Mouse (Mus musculus) retina, postnatal 7 days (tissue): Measurements from ENCODE around the gene Ccnj.

Experiments used
- DNase-seq: peaks from one replicate; pipeline ENCODE4 v3.0.0-alpha.2; 2012; ENCODE audit warnings: low read depth, low spot score

Gene Ccnj

DNA sequence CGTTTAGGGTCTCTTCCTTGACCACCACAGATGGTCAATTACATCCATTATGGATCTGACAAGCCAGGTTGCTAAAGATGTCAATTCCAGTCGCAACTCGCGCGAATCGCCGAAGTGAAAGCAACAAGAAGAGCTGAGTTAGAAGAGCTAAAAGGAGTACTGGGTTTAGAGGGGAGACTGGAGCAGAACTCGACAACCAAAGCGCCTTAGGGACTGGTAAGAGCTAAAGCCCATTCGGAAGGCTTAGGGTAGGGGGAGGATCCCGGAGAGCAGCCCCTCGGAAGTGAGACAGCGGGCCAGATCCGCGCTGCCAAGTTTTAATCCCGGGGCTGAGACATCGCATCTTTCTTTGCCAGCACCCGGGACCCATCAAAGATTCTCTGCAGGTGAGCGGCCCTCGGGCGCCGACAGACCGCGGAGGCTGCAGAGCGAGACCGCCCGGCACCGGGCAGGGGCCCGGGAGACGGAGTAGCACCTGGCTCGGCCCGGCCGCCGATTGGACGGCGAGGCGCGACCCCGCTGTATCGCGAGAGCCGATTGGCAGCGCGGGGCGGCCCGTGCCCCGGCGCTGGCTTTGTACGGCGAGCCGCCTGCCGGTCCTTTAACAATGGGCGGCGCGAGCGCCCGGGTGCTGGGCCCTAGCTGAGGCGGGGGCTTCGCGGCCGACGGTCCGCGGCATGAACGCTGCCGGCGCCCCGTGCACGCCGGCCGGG is at the start of gene Ccnj:
Gene Ccnj, plus strand, starts transcription at position 577 of the 713 bp plus-strand sequence.
- DNase-seq = peak; percentile 83

DNA sequence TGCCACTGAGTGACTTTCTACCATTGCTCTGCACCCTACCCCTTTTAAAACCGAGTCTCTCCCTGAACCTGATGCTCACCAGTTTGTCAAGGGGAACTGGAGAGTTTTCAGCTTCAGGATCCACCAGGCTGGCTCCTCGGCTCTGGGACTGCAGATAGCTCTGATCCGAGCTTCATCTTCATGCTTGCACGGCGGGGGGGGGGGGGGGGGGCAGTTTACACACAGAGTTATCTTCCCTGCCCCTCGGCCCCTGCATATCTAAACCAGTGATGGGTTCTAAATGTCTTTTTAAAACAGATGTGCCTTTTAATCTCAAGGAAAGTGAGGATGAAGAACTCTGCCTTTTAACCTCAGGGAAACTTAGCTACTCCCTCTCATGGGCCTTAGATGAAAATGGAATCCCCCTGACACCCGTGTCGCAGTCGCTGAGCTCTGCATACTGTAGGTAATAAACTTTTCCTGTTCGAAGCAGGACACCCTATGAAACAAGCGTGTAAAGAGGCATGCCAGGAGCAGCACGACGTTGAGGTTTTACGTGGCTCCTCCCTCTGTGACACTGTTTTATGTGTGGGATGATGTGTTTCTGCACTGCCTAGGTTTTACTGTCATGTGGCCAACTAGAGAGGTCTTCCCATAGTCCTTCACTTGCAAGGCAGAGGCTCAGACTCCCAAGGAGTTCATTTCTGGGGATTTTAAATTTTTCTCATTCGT is 42.9 kb upstream of the Ccnj start:
- DNase-seq = no peak

DNA sequence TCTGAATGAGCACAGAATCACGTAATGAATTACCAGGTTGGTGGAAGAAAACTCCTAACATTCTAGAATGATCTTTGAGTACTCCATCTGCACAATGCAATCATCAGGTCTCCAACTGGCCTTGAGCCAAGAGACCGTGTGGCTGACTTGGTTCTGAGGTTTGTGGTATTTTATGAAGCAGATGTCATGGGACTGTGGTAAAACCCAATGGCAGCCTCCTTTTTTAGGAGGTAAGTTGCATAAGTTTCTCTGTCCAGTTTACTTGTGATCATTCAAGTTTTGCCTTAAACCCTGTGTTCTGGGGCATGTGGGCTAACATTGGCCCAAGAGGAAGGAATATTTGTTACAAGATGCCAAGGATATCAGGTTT is 42.4 kb upstream of the Ccnj start:
- no peak for DNase-seq

DNA sequence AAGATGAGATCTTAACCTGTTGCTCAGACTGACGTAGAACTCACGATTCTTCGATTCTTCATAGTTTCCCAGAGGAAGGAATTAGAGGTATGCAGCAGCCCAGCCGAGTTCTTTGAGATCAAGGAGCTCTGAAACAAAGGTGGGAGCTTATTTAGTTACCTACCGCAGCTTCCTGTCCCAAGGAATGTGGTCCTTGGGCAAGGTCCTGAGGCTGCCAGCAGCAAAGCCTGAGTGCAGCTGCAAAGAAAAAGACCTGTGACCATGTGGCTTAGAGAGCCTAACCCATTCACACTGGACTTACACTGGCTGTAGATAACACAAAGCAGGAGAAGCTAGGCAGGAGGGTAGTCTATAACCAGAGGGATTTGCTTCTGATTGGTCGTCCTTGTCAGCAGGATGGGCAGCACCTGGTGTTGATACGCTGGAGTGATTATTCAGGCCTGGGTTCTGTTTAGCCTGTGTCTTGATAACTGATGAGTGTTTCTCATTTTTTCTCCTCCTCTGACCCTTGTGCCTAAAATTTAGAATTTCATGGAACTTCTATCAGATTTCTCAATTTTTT is 25.8 kb upstream of the Ccnj start:
- DNase-seq = no peak

DNA sequence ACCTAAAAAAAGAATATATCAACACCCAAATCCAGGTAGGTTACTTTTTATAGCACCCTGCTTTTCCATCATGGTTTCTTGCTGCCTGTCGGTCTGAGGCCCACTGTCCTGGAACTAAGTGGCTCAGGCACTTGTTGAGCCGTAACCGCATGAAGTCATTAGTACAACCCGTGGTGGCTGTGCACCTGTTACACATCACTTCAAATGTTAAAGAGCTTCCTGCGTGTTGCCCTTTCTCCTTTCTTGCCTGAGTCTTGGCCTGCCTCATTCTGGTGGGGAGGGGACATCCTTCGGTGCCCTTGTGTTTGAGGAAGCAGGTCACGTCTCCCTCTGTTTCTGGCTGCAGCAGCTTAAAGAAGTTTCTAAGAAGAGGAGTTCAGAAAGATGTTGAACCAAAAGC is 21.2 kb upstream of the Ccnj start:
- DNase-seq = no peak

DNA sequence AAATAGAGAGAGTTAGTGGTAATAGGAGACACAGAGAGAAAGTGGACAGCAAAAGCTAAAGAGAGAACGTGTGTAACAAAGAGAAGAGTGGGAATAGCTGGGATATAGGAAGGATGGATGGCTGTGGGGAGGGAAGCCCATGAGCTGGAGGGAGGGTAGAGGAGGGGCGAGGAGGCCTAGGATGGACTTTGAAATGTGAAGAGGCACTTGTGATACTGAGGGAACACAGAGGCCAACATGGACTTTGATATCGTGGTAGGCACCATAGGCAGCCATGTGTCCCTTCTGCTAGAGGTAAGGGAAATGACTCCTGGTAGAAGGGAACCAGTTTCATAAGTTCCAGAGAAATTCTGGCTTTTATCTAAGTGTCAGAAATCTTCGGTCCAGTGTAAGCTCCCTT is 19.2 kb upstream of the Ccnj start:
- no peak for DNase-seq

DNA sequence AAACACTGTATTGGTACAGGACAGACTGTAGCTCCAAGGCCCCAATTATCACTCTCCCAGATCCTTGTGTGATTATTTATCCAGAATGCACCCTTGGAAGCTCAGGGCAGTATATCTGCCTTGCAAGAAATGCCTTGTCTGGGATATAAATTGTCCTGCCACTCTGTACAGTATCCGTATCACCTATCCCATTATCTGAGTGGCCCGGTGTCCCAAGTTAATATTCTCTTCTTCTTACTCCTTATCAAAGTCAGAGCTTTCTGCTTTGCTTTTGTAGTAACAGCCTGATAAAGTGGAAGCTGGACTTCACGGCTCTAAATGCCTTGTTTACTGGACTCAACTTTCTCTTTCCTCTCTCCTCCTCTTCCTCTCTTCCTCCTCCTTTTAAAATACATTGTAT is 18.3 kb upstream of the Ccnj start:
- no peak for DNase-seq

DNA sequence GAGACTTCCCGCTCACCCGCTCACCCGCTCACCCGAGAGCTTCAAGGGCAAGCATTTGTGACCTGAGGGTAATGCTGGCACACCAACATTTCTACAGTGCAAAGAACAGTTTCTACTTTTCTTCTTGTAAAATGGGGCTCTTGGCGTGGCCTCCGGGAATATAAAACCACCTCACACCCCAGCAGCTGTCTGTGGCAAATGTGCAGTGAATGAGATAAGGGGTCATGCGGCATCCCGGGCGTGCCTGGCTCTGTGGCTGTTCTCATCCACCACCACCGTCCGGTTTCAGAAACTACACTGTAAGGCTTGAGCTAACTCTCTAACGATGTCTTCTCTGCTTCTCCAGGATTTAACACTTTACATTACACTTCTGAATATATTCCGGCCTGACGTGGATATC is 17.7 kb upstream of the Ccnj start:
- no peak for DNase-seq

DNA sequence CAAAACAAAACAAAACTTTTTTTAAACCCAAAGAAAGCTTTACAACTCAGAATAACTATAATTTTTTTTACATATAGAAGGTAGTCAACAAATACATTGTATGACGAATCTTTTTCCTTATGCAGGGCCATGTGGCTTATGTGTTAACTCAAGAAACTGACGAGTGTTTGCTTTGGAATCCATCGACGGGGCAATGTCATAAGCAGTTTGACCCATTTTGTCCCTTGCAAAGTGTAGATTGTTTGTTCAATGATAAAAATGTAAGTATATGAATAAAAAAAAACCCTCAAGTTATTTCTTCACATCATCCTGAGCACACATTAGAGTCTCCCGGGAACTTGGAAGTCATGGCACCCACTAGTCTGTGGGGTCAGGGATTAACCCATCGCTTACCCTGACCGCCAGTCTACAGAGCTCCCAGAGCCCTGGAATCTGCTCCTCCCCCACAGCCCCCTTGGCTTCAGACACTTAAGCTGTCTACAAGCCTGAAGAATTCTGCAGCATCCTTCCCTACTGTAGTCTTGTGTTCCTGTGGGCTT is 15.4 kb upstream of the Ccnj start:
- no peak for DNase-seq

DNA sequence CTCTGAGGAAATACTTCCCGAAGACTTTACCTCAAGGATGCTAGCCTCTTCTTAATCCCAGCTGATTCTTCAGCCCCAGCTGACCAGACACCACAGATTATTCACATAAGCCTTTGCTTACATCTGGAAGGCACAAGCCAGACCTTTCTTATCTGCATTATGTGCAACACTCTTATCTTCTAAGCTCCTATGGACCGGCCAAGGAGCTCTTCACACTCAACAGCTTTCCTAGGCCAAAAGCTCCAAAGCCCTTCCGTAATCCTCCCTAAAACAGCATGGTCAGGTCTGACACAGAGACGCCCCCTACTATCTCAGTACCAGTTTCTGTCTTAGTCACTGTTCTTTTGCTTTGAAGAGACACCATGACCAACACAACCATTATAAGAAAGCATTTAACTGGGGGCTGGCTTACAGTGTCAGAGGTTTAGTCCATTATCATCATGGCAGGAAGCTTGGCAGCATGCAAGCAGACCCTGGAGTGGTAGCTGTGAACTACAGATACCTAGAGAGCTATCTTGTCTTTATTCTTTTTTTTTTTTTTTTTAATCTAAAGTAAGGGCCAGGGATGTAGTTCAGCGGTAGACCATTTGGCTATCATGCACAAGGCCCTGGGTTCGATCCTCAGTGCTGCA is 13.1 kb upstream of the Ccnj start:
- no peak for DNase-seq

DNA sequence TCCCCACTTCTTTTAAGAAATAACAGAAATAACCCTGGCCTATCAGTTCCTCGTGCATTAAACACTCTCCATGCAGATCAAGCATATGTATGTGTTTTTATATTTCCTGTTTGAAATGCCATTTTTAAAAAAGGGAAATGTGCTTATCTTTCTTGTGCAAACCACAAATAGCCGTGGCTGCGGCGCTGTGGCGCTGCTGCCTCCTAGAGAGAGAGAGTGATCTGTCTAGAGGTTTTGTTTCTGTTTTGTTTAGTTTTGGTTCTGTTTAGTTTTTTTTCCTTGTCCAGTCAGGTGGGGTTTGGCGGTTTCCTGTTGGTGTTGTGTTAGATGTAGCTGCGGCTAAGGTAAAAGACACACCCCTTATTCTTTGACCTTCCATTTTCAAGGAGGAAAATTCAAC is 12.3 kb upstream of the Ccnj start:
- no peak for DNase-seq

DNA sequence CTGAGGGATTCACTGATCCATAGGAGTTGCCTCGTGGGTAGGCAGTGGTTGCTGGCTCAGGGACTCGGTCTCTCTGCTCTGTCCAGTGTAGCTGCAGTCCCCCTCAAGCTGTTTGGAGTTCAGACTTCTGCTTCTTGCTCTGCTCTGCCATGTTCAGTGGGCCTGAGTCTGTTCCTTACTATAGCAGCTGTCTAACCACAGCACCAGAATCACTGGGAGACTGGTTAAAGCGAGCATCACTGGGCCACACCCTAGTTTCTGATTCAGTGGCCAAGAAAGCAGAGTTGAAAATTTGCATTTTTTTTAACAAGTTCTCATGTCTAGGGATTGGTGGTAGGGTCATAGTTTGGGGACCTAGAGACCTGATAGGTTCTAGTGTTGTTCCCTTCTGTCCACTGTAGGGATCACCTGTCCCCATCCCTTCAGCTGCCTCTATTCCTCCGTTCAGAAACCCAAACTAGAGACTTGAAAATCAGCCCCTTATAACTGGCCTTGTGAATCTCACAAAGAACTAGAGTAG is 9.7 kb upstream of the Ccnj start:
- no peak for DNase-seq

DNA sequence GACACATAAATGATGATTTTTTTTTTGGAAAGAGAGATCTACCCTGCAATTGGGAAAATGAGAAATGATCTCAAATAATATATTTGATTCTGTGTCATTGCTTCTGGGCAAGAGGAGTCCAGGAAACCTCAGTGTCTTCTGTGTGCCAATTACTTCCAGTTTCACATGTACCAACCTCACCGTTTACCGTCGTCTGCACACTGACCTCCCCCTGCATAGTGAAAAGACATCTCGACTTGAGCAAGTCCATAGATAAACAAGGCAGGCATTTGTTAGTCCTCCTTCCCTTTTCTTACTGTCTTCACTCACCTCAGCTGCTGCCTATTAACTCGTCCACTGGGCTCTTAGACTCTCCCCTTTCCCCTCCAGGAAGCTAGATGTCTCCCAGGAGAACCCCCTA is 5.4 kb upstream of the Ccnj start:
- DNase-seq = no peak

DNA sequence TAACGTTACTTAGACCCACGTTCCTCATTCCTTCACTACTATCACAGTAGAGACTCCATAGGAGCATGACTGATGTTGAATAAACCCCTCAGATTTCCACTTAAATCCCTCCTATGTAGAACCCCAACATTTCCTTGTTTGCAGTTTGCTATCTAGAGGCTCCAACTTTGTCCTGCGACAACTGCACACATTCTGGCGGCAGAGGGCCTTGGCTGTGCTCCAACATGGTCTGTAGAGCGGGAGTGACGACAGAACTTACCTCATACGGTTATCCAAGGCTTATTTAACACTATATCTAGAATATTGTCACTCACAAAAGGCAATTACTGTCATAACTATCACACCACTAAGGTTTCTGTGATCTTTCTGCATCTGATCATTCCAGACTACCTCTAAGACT is 4.3 kb upstream of the Ccnj start:
- no peak for DNase-seq

DNA sequence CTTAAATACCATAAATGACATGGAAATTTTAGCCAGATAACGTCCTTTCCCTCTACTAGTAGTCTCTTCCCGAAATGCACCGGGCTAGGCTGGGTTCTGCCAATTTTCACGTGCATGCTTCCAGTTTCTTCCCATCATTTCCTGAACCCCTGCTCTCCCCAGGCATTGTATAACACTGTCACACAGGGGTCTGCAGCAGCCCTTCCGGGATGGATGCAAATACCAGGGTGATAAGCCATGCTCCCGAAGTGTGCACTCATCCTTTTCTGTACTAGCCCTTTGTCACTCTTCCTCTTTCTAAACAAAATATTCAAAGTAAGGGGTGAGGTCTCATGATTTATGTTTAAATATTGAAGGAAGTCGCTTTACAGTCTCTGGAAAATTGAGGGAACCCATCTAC is 881 bp upstream of the Ccnj start:
- DNase-seq = no peak

DNA sequence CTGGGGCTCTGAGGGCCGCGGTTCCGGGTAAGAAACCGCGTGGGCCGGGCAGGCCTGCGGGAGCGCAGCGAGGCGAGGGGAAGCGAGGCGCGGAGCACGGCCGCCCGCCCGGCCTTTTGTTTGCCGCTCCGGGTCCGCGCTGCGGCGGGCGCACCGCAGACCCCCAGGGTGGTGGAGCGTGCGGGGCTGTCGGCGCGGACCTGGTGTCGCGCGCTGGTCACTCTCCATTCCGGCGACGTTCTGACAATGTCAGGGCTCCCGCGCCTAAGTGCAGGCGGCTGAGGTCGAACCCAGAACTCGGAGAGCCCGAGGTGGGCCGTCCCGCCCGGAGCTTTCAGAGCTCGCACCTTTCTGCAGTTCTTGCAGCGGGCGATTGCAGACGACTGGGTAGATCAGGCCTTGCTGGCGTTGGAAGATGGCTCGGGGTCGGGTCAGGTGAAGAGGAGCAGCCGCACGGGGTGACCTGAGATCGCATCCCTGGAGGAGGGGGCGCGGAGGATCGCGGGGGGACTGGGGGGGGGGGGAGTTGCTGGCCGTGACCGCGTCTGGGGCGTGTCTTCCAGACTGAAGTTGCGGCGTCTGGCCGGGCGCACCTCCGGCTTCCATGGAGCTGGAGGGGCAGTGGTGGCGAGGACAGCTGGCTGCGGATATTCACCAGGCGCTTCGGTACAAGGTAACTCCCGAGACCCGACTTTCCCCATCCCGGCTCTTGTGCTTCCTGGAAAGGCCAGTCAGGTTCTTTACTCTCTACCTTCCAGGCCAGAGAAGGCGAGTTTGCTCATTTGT is 530 bp downstream of the Ccnj start:
- peak; percentile 31 for DNase-seq

DNA sequence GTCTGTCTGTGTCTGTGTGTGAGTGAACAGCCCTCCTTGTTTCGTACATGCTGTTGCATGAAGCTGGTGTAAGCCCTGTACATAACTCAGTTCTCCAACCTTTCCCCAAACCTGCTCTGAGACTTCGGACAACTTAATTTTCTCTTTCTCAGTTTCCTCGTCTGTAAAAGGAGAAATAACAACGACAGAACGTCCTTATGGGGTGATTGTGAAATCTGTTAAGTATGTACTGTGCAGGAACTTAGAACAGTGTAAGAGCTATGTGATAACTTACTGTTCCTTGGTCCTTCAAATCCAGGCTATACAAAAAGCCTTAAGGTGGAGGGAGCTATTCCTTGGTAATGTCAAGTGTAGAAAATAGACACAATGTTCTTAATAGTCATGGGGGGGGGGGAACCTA is 1.3 kb downstream of the Ccnj start:
- no peak for DNase-seq

DNA sequence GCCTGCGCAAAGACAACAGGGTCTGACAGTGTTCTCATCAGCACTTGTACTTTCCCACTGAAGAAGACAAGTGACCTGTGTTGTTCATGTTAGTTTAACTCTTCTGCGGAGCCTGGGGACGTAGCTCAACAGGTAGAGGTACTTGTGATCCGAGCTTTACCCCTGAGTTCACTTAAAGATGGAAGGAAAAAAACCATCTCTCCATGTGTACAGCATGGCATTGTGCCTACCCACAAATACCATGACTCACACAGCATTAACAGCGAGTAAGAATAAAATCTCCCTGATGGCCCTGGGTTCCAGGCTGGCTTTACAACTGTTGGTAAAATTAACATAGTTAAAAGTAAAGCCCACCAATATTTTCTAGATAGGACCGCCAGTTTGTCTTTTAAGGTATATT is 3.4 kb downstream of the Ccnj start:
- DNase-seq = no peak

DNA sequence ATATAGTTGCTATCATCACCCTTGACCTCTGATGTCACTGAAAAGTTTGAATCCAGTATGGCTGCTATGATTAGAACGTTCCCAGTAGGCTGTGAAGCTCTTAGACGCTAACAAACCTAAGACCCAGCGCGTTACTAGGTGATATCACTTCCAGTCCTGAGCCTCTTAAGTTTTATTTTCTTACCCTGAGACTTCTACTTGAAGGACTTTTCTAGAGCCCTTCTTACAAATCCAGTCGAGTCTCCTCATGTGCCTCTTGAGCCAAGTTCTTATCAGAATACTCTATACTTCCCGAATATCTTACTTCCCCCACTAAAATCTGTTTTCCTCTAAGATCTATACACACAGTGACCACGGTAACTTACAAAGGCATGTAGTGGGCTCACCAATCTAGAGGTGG is 7.1 kb downstream of the Ccnj start:
- no peak for DNase-seq

DNA sequence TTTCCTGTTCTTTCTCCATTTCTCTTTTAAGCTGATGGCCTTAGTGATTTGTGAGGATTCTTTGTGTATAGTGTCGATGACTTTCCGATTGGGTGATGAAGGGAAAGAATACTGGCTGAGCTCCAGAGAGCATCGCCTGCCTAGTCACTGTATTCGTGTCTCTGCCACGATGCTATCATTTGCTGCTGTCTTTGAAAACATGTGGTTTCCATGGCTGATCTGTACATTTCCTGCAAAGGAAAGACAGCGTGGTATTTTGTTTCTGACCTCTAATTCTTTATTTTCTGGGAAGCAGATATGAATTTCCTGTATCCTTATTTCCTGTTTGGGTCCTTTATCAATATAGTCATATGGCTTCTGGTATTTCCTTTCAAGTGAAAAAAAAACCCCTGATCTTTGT is 9.2 kb downstream of the Ccnj start:
- DNase-seq = no peak

DNA sequence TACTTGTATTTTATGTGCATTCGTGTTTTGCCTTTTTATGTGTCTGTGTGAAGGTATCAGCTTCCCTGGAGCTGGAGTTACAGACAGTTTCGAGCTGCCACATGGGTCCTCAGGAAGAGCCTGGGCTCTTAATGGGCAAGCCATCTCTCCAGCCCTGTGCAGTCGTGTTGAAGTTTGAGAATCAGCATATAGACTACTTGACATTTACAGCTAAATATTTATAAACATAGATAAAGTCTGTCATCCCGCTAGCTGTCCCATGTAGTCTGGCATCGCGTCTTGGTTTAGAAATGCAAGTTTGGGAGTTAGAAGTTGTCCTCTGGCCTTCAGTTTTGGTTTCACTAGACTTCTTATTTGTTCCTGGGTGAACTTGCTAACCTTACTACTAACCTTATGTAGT is 10.0 kb downstream of the Ccnj start:
- no peak for DNase-seq

DNA sequence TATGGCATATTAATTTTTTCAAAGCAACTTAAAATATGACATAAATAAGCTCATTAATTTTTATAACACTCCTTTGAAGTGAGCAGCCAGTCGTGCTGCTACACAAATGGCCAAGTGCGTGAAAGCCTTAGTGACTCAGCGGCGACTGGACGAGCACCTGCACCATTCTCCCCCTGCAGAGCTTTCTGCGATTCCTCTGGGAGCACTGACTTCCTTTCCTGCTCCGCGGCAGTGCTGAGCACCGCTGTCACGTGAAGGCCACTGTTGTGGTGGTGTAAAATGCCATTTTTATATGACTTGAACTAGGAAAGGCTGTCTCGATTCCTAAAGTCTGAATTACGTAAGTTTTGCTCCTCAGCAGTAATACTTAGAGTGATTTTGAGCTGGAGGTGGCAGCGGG is 10.5 kb downstream of the Ccnj start:
- no peak for DNase-seq
